11 mouse cellular contexts compared by ENCODE assay signal in the genomic region with DNA sequence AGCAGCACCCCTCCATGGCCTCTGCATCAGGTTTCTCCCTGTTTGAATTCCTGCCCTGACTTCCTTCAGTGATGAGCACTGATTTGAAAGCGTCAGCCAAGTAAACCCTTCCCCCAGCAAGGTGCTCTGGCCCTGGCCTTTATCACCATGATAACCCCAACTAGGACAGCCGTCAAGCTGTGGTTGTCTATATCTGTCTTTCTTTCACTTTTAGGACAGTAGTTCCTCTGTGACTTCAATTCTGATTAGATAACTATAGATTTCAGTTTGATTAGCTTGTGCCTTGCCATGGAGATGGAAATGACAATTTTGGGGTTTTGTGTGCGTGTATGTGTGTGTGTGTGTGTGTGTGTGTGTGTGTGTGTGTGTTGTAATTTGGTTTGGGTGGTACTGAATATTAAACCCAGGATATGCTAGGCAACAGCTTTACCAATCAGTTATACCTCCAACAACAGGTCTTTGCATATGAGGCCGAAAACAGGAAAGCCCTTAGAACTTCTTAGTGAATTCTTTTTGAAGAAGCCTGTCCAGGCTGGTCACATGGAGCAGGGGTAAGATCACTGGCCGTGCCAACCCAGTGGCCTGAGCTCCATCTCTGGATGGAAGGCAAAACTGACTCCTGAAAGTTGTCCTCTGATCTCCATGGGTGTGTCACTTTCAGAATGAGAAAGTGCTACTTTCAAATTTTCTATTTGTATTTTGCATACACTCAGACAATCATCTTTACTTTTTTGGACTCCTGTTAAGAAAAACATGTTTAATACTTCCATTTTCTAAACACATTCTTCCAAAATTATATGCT.
"Had no signal": no experiment of that assay in that cellular context is flagged by ENCODE, and none has a peak within 500 bp of the region (broad histone marks: within the 10 kb centered on the region; RNA-seq: fewer than 3 reads in every experiment).

No protein-coding gene starts in this region.

- H3K27ac ChIP-seq: kidney, embryonic 15.5 days; left cerebral cortex, adult 2 months; limb, embryonic 15.5 days; liver, embryonic 12.5 days; midbrain, embryonic 10.5 days; midbrain, embryonic 15.5 days; neural tube, embryonic 13.5 days; stomach, postnatal 0 days had no signal

- H3K27me3 ChIP-seq: kidney, embryonic 15.5 days; limb, embryonic 15.5 days; midbrain, embryonic 15.5 days; neural tube, embryonic 13.5 days had no signal

- DNase-seq: lung, postnatal 4 days; right cerebral cortex, postnatal 14 days; thymus, postnatal 4 days had no signal

- H3K36me3 ChIP-seq: kidney, embryonic 15.5 days; limb, embryonic 15.5 days; liver, embryonic 12.5 days; midbrain, embryonic 10.5 days; midbrain, embryonic 15.5 days; neural tube, embryonic 13.5 days had no signal

- H3K4me1 ChIP-seq: kidney, embryonic 15.5 days had no signal

- H3K4me3 ChIP-seq: kidney, embryonic 15.5 days; left cerebral cortex, adult 2 months; limb, embryonic 15.5 days; liver, embryonic 12.5 days; midbrain, embryonic 10.5 days; midbrain, embryonic 15.5 days; neural tube, embryonic 13.5 days had no signal
